Mouse (Mus musculus): ENCODE data around the gene Mfng.

DNA sequence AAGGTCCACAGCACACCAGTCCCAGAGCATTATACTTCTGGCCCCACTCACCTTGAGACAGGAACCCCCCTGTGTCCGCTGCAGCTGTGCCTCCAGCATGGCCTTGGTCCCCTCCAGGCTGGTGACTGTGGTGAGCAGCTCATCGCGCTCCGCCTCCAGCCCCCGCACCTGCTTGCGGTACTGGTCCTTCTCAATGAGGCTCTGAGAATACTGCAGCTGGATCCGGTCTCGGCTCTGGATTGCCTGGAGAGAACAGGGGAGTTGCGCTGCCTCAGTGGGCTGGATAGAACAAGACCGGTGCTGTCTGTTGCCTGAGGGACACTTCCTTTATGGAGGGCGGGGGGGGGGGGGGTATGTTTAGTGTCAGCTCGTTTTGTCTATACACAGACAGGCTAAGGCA is 17.7 kb upstream of the Mfng start:
- TF ChIP-seq CTCF (IDR thresholded peaks at IDR 0.05; ENCODE audit: low read depth), result no peak
- no peak for TF ChIP-seq EP300 (optimal IDR thresholded peaks at IDR 0.05)
